Mouse (Mus musculus) liver, adult 2 months (tissue): ENCODE measurements at regions not wholly inside any gene's neighbourhood (a gene's known extent, or its start where the extent isn't known, plus 50 kb on each side); places are given as distances from the start of the nearest gene placed in this dataset.

Source experiments
- CTCF ChIP-seq: fragments of 200-500 bp; IDR thresholded peaks from 2 replicates; pipeline ENCODE4 v1.5.1; 2011; ENCODE audit warnings: low read depth, low read length, control low read depth
- POLR2A ChIP-seq: fragments of 200-500 bp; IDR thresholded peaks from 2 replicates; pipeline ENCODE4 v1.6.1; 2011; ENCODE audit warnings: low read length, control low read depth; ENCODE audit not compliant: insufficient read depth; ENCODE audit errors: extremely low read depth

DNA sequence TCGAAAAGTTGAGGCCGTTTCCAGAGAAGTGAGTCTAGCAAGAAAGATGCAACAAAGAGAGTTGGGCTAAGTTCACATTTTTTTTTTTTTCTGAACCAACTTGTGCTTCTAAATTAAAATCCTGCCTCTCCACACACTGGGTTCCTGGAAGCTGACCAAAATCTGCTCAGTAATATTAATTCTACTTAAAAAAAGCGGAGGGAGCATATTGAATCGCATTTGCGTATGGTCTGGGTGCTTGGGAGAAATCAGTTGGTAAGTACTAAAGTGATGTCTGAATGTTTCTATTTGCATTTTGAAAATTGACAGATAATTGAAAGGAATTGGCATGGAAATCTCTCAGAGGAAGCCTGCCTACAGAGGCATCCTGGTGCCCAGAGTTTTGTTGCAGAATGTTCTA, 676.0 kb downstream of the Vrk1 start:
- no peak for TF ChIP-seq CTCF
- no peak for TF ChIP-seq POLR2A
